Mouse (Mus musculus): Measurements from ENCODE around the gene Irak4.

Irak4 gene

DNA sequence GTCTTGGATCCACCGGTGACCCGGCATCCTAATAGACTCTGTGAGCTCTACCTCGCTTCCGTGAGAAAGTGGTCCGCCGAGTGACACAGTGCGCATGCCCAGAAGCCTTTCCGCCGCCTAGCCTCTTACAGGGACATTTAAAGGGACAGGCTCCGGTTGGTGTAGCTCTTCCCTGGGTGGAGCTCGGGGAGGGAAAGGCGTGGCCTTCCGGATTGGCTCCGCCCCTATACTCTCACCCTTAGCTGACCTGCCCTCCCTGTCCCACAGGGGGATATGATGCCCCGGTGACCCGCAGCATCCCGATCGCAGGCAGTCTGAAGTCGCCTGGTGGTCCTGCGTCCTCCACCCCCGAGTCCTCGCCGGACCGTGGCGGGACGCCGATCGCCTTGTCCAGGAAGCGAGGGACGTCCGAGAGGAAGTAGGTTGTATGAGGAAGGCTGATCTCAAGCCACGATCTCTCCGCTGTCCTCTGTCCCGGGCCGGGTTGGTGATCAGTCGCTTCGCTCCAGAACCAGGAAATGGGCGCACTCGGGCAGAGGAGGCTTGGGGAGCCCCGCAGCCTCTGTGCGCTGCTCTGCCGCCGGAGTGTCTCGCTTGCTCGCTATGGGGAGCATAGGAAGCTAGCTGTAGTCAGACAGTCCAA lies at the start of gene Irak4, which contains the start of gene Pus7l:
TSS of gene Irak4 (plus strand) at position 235 of the 643 bp plus-strand sequence.
TSS of gene Pus7l (minus strand) at position 139 of the 643 bp plus-strand sequence.
- DNase-seq (ENCODE audit: low read depth, low spot score): peak; percentile 97
- no peaks in the 10 kb centered on the region for H3K27me3 ChIP-seq (ENCODE audit: control insufficient read depth, insufficient read depth, low read length, poor library complexity, severe bottlenecking)
- H3K36me3 ChIP-seq (ENCODE audit: control insufficient read depth, insufficient read depth, low read length, poor library complexity, severe bottlenecking): no peaks in the 10 kb centered on the region; the same call in 1 of the 2 replicates

DNA sequence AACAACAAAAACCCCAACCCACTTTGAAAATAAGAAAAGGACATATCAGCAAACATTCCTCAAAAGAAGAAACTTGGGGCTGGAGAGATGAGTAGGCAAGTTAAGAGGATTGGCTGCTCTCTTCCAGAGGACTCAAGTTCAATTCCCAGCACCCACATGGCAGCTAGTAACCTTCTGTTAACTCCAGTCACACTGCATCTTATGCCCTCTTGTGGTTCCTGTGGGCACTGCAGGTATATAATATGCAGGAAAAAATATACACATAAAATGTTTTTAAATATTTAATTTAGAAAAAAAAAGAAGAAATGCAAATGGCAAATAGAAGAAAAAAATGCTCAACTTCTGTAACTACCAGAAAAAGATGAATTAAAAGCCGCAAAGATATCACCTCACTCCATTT lies 49.0 kb upstream of the Irak4 start:
- Histone ChIP-seq H3K36me3 (ENCODE audit: control insufficient read depth, insufficient read depth, low read length, poor library complexity, severe bottlenecking) (no peaks in the 10 kb centered on the region), H3K27me3 (ENCODE audit: control insufficient read depth, insufficient read depth, low read length, poor library complexity, severe bottlenecking) (no peaks in the 10 kb centered on the region)
- DNase-seq (ENCODE audit: low read depth, low spot score): no peak

DNA sequence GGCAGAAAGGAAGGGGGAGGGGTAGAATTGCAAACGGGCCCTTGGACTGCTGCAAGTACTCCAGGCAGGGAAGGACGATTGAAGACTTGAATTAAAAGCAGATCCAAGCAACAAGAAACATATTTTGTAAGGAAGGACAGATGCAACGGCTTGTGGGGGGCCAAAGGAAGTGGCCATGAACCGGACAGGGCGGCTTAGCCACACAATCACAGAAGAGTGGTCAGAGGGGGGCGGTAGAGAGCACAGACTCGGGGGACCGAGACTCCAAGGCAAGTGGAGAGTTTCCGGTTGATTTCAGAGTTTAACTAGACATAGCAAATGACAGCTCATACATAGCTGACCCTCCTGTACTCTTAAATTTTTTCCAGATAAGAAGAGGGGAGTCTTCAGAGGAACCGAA lies 47.5 kb upstream of the Irak4 start:
- Histone ChIP-seq H3K27me3 (ENCODE audit: control insufficient read depth, insufficient read depth, low read length, poor library complexity, severe bottlenecking) (no peaks in the 10 kb centered on the region), H3K36me3 (ENCODE audit: control insufficient read depth, insufficient read depth, low read length, poor library complexity, severe bottlenecking) (no peaks in the 10 kb centered on the region)
- DNase-seq (ENCODE audit: low read depth, low spot score): no peak

DNA sequence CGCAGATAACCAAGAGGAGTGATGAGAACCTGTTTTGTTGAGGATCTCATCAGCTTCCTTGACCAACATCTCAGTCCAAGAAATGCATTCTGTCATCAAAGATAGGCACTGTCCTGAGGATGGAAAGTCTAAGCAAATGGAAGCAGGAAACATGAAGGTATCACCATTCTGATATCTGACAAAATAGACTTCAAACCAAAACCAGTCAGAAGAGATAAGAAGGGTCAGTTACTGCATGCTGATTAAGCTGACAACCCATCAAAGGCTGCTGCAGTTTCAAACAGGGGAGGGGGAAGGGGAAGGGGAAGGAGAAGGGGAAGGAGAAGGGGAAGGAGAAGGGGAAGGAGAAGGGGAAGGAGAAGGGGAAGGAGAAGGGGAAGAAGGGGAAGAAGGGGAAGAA lies 44.2 kb upstream of the Irak4 start:
- DNase-seq (ENCODE audit: low read depth, low spot score): no peak
- Histone ChIP-seq H3K36me3 (ENCODE audit: control insufficient read depth, insufficient read depth, low read length, poor library complexity, severe bottlenecking) (no peaks in the 10 kb centered on the region), H3K27me3 (ENCODE audit: control insufficient read depth, insufficient read depth, low read length, poor library complexity, severe bottlenecking) (no peaks in the 10 kb centered on the region)

DNA sequence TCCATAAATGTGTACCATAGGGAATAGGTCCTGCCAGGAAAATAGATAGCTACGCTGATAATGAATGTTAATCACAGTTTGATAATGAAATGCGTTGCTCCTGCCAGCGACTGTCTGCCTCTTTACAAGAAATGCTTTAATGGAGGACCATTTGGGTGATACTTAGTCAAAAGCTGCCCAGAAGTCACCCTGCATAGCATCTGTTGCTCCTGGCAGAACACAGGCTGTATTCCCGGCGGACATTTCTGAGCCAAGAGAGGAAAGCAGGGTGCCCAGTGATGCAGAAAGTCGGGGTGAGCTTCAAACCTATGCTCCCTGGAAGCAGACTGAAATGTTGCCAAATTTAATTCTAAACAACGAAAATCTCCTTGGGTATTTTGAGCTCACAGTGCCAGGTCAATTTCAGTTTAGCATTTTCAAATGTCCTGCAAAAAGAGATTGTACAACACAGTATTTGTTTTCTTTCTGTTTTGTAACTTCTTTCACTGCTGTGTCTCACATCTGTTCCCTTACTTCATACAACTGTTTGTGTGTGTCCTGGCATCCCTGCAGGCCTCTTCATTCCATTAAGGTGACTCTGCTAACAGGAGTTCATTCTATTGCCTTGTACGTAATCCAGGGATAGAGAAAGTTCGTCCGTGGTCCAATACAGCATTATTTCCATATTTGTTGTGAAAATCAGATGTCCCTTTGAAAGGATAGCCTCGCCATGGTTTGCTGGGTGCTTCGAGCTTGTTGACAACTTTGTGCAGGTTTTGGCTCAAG lies 39.8 kb upstream of the Irak4 start:
- DNase-seq (ENCODE audit: low read depth, low spot score): no peak
- Histone ChIP-seq H3K36me3 (ENCODE audit: control insufficient read depth, insufficient read depth, low read length, poor library complexity, severe bottlenecking) (no peaks in the 10 kb centered on the region), H3K27me3 (ENCODE audit: control insufficient read depth, insufficient read depth, low read length, poor library complexity, severe bottlenecking) (no peaks in the 10 kb centered on the region)

DNA sequence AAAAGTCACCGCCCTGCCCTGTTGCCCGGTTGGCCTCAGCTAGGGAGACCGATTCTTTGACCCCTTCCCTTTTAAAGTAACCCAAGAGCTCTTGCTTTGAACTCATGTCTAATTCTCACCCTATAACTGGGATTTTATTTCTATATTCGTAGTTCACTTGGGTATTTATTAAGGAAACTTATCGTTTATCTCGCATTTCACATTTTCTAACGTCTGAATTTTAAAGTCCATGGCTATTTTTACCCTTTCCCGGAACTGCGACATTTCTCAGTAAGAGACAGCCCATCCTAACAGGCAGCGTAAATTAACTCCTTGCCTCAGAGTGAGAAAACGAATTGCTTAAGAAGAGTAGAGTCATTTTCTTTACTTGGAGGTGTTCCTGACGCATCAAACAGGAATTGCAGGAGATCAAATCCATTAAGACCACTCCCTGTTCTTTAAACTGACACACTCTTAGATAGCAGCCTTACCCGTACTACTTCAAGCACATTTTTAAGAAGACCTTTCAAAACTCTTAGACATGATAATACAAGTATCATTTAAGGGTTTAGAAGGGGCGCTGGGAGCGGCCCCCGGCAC lies 25.4 kb upstream of the Irak4 start:
- Histone ChIP-seq H3K27me3 (ENCODE audit: control insufficient read depth, insufficient read depth, low read length, poor library complexity, severe bottlenecking) (no peaks in the 10 kb centered on the region), H3K36me3 (ENCODE audit: control insufficient read depth, insufficient read depth, low read length, poor library complexity, severe bottlenecking) (no peaks in the 10 kb centered on the region)
- no peak for DNase-seq (ENCODE audit: low read depth, low spot score)

DNA sequence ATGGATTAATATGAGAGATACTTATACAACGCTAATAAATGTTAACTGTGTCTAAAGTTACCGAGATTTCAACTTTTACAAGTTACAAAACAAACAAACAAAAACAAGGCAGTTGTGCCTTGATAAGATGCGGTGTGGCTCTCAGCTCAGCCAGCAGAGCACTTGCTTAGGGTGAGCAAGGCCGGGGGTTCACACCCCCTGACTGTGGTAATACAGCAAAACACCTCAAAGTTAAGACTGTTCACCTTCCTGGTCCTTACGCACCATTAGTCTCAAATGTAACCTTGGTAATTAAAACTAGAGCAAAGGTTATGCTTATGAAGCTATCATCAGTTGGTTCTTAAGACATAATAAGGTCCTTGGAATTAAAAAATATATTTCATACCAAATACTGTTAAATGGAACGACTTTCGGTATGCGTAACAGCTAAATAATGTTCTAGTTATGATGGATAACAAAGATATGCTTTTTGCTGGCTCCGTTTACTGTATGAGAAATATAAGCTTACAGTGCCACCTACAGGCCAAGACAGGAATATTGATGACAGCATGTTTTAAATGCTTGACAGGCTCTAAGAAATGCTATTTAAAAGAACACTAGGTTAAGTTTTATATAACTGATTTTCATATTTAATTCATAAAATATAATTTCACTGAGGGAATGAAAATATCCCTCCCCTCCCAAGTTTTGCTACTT lies 23.1 kb upstream of the Irak4 start:
- Histone ChIP-seq H3K36me3 (ENCODE audit: control insufficient read depth, insufficient read depth, low read length, poor library complexity, severe bottlenecking) (0 out of 2 replicates have a peak, but pooled peaks cover 2% of the 10 kb centered on the region), H3K27me3 (ENCODE audit: control insufficient read depth, insufficient read depth, low read length, poor library complexity, severe bottlenecking) (no peaks in the 10 kb centered on the region)
- DNase-seq (ENCODE audit: low read depth, low spot score): peak; percentile 77

DNA sequence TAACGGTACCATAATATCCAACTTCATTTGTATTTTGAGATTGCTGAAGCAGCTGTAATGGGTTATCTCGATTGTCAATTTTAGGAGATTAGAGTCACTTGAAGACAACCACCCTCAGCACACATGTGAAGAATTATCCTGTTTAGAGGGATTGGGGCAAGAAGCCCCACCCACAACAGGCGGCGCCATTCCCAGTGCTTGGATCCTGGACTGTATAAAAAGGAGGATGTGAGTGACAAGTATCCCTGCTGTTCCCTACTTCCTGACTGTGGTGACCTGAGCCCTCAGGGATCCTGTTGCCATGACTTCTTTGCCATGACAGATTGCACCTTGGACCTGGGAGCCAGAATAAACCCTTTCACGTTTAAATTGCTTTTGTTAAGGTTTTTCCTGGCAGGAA lies 22.5 kb upstream of the Irak4 start:
- no peak for DNase-seq (ENCODE audit: low read depth, low spot score)
- Histone ChIP-seq H3K27me3 (ENCODE audit: control insufficient read depth, insufficient read depth, low read length, poor library complexity, severe bottlenecking) (no peaks in the 10 kb centered on the region), H3K36me3 (ENCODE audit: control insufficient read depth, insufficient read depth, low read length, poor library complexity, severe bottlenecking) (0 out of 2 replicates have a peak, but pooled peaks cover 2% of the 10 kb centered on the region)

DNA sequence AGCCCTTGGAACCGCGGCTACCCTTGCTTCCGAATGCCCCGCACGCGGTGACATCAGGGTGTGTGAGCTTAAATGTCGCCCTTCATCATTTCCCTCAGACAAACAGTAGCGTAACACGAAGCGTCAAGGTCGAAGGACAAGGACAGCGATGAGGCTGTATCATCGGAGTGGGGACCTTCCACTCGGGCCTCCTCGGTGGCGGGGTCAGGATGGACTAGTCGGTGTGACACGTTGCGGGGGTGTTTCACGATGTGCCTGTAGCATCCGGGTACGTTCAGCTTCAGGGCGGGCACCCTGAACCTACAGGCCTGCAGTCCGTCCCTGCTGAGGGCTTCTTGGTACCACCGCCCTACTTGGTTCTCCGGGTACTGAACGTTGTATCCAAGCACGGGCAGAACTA lies 20.2 kb upstream of the Irak4 start:
- H3K27me3 ChIP-seq (ENCODE audit: control insufficient read depth, insufficient read depth, low read length, poor library complexity, severe bottlenecking): no peaks in the 10 kb centered on the region
- H3K36me3 ChIP-seq (ENCODE audit: control insufficient read depth, insufficient read depth, low read length, poor library complexity, severe bottlenecking): 0 out of 2 replicates have a peak, but pooled peaks cover 2% of the 10 kb centered on the region
- no peak for DNase-seq (ENCODE audit: low read depth, low spot score)

DNA sequence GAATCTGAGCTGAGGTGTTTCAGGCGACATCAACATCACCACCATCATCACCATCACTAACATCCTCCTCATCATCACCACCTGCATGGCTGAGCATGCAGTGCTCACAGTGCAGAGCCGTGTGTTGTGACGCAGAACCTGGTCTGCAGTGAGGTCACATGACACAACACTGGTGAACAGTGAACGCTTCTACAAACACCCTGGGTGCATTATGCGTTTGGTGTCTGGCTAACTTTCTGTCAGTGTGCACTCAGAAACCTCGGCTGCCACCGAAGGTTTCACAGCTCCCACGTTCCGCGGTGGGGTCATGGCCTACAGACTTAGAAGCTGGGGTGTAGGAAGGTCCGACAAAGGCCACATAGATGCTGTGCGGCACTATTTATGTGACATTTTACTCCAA lies 18.5 kb upstream of the Irak4 start:
- Histone ChIP-seq H3K27me3 (ENCODE audit: control insufficient read depth, insufficient read depth, low read length, poor library complexity, severe bottlenecking) (no peaks in the 10 kb centered on the region), H3K36me3 (ENCODE audit: control insufficient read depth, insufficient read depth, low read length, poor library complexity, severe bottlenecking) (peaks cover 4% of the 10 kb centered on the region; the same call in 1 of the 2 replicates)
- DNase-seq (ENCODE audit: low read depth, low spot score): no peak

DNA sequence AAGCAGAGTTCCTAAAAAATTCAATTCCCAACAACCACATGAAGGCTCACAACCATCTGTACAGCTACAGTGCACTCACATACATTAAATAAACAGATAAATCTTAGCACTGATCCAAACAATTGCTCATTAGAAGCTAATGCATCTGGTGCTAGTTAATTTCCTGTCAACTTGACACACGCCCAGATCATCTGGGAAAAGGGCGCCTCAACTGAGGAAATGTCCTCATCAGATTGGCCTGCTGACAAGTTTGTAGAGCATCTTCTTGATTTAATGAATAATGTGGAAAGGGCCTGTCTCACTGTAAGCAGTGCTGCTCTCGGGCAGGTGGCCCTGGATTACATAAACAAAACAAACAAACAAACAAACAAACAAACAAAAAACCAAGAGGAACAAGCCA lies 12.9 kb upstream of the Irak4 start:
- peaks cover 3% of the 10 kb centered on the region; the same call in 1 of the 2 replicates for H3K36me3 ChIP-seq (ENCODE audit: control insufficient read depth, insufficient read depth, low read length, poor library complexity, severe bottlenecking)
- H3K27me3 ChIP-seq (ENCODE audit: control insufficient read depth, insufficient read depth, low read length, poor library complexity, severe bottlenecking): no peaks in the 10 kb centered on the region

DNA sequence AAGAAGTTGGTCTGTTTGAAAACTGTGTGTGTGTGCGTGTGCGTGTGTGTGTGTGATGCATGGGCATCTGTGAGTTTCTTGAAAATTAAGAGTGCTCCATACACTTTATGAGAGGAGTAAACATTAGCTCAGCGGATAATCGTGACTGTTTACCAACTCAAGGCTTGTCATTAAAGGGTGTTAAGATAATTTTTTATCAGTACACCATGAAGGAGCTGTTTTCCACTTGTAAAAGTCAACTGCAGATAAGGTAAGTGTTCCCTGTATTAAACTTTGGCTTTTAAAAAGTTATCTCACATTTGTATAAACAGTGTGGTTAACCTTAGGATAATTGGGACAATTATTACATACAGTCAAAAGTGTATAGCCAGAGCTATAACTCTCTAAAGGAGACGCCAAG lies 11.1 kb upstream of the Irak4 start:
- peaks cover 3% of the 10 kb centered on the region; the same call in 1 of the 2 replicates for H3K36me3 ChIP-seq (ENCODE audit: control insufficient read depth, insufficient read depth, low read length, poor library complexity, severe bottlenecking)
- H3K27me3 ChIP-seq (ENCODE audit: control insufficient read depth, insufficient read depth, low read length, poor library complexity, severe bottlenecking): no peaks in the 10 kb centered on the region
- DNase-seq (ENCODE audit: low read depth, low spot score): no peak

More for the DNA sequence above, 12.9 kb upstream of the Irak4 start:
- DNase-seq (ENCODE audit: low read depth, low spot score): no peak

DNA sequence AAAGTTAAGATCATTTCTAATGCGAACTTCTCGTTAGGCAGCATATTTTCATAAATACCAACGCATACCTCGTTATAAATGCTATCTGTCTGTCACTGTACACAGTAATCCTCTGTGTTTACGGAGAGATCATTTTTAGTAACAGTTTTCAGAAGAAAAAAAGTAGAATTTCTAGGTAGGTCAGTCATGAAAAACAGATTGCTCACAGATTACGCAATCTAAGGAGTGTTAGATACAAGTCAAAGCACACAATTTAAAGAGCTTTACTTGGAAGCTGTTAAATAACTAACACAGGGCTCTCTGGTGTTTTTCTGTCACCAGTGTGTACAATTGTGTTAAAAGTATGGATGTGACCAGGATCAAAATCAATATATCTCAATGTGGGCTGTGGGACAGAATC lies 10.5 kb upstream of the Irak4 start:
- DNase-seq (ENCODE audit: low read depth, low spot score): no peak
- peaks cover 3% of the 10 kb centered on the region; the same call in 1 of the 2 replicates for H3K36me3 ChIP-seq (ENCODE audit: control insufficient read depth, insufficient read depth, low read length, poor library complexity, severe bottlenecking)

DNA sequence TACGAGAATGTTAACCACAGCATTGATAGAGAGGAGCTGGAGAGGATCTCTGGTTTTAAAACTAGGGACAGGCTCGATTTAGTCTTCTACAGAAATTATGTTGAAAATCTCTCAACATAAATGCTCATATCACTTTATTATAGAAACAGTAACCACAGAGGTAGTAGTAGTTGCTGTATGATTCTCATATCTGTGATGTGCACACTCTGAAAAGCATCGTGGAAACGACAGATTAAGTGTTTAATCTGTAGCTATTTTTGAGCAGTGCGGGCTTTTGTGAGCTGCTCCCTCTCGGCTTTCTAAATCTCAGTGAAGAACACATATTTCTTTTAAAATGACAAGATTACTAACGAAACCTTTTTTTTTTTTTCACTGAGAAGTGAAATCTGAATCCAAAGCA lies 7.9 kb upstream of the Irak4 start:
- DNase-seq (ENCODE audit: low read depth, low spot score): no peak
- Histone ChIP-seq H3K36me3 (ENCODE audit: control insufficient read depth, insufficient read depth, low read length, poor library complexity, severe bottlenecking) (peaks cover 1% of the 10 kb centered on the region; the same call in 1 of the 2 replicates), H3K27me3 (ENCODE audit: control insufficient read depth, insufficient read depth, low read length, poor library complexity, severe bottlenecking) (no peaks in the 10 kb centered on the region)

More for the DNA sequence above, 10.5 kb upstream of the Irak4 start:
- no peaks in the 10 kb centered on the region for H3K27me3 ChIP-seq (ENCODE audit: control insufficient read depth, insufficient read depth, low read length, poor library complexity, severe bottlenecking)
